Comparison of ENCODE assay signal across 8 mouse cellular contexts in genomic region chr10:59899341-59900173, GRCm38 (mm10). TPM values are rescaled to one million over a fixed set of nuclear protein-coding genes. Genes with fewer than 3 reads are reported as not detected.
DNase-seq lines count a peak whose midpoint lies in the region; ATAC-seq lines count a peak whose summit lies in the region.

No protein-coding gene starts in this region.

- no peaks in the 10 kb centered on the region for H3K27me3 ChIP-seq in embryonic facial prominence, embryonic 10.5 days (replicated peaks; ENCODE audit: low read depth, poor library complexity, severe bottlenecking)
- no peaks in the 10 kb centered on the region; the same call in 1 of the 2 replicates for H3K27me3 ChIP-seq in limb, embryonic 11.5 days (ENCODE audit: control insufficient read depth, insufficient read depth, low read length)
- no peaks in the 10 kb centered on the region for H3K27me3 ChIP-seq in midbrain, embryonic 13.5 days

- H3K9ac ChIP-seq in limb, embryonic 11.5 days (ENCODE audit: low read length): peak overlapping the region; percentile 59
- peak overlapping the region; percentile 51 for H3K9ac ChIP-seq in midbrain, embryonic 13.5 days (replicated peaks)

- peak; percentile 92 for DNase-seq in ovary, adult 18-20 months (ENCODE audit: low spot score)
- DNase-seq in ovary, postnatal 10 days (ENCODE audit: low spot score): no peak
- peak; percentile 93 for DNase-seq in embryonic facial prominence, embryonic 10.5 days (ENCODE audit: low spot score)
- peak; percentile 99 for DNase-seq in heart, adult 11 months
- DNase-seq in kidney, adult 18-20 months: peak; percentile 87
- DNase-seq in limb, embryonic 11.5 days (ENCODE audit: low spot score): peak; percentile 88
- DNase-seq in spleen, postnatal 10 days (ENCODE audit: low spot score in 2 of 2): peak; percentile 84 to 91

- ATAC-seq in limb, embryonic 11.5 days (ENCODE audit: insufficient number of reproducible peaks, low FRiP score, low TSS enrichment, low read depth): peak; percentile 84
- peak; percentile 94 for ATAC-seq in midbrain, embryonic 13.5 days

- H3K36me3 ChIP-seq in embryonic facial prominence, embryonic 10.5 days (replicated peaks): peaks cover 40% of the 10 kb centered on the region
- H3K36me3 ChIP-seq in limb, embryonic 11.5 days (ENCODE audit: control insufficient read depth, insufficient read depth, low read length): peaks cover 18% of the 10 kb centered on the region
- peaks cover 17% of the 10 kb centered on the region for H3K36me3 ChIP-seq in midbrain, embryonic 13.5 days

- H3K4me1 ChIP-seq in embryonic facial prominence, embryonic 10.5 days: peaks cover 85% of the 10 kb centered on the region
- H3K4me1 ChIP-seq in limb, embryonic 11.5 days (ENCODE audit: control insufficient read depth, insufficient read depth, low read length): peaks cover 61% of the 10 kb centered on the region
- peaks cover 87% of the 10 kb centered on the region for H3K4me1 ChIP-seq in midbrain, embryonic 13.5 days (replicated peaks)

- peak overlapping the region; percentile 94 for H3K27ac ChIP-seq in embryonic facial prominence, embryonic 10.5 days (replicated peaks)
- peak overlapping the region; percentile 87 for H3K27ac ChIP-seq in limb, embryonic 11.5 days (replicated peaks; ENCODE audit: low read depth, low read length)
- H3K27ac ChIP-seq in midbrain, embryonic 13.5 days: peak overlapping the region; percentile 98

- H3K9me3 ChIP-seq in embryonic facial prominence, embryonic 10.5 days: no peaks in the 10 kb centered on the region
- H3K9me3 ChIP-seq in limb, embryonic 11.5 days (ENCODE audit: control insufficient read depth, low read length): no peaks in the 10 kb centered on the region
- H3K9me3 ChIP-seq in midbrain, embryonic 13.5 days: no peaks in the 10 kb centered on the region

- peak overlapping the region; percentile 45 for H3K4me3 ChIP-seq in embryonic facial prominence, embryonic 10.5 days
- H3K4me3 ChIP-seq in limb, embryonic 11.5 days (ENCODE audit: low read depth, low read length): no peak overlapping the region; the same call in 1 of the 2 replicates
- H3K4me3 ChIP-seq in midbrain, embryonic 13.5 days (replicated peaks): no peak overlapping the region

- H3K4me2 ChIP-seq in limb, embryonic 11.5 days (ENCODE audit: low read depth, severe bottlenecking): peak overlapping the region; percentile 34
- peak overlapping the region; percentile 35 for H3K4me2 ChIP-seq in midbrain, embryonic 13.5 days (replicated peaks)

- WGBS in embryonic facial prominence, embryonic 10.5 days: 8% methylated on average over 21 of the region's 21 CpGs
- 7% methylated on average over 21 of the region's 21 CpGs for WGBS in limb, embryonic 11.5 days
- 5% methylated on average over 21 of the region's 21 CpGs for WGBS in midbrain, embryonic 13.5 days

RNA-seq across cellular contexts. Expression of gene Dnajb12, which starts 20.2 kb away (rescaled TPM):
- 27.0 TPM in 2 replicates for polyA plus RNA-seq in embryonic facial prominence, embryonic 10.5 days (2016; fragmentation: Nextera tagmentation; extraction: Ambion mirVana)
- polyA plus RNA-seq in limb, embryonic 11.5 days (2014; fragmentation: Nextera tagmentation; extraction: Ambion mirVana): 22.5 and 23.8 TPM in 2 replicates
- polyA plus RNA-seq in midbrain, embryonic 13.5 days (2015; fragmentation: Nextera tagmentation; extraction: Ambion mirVana): 18.3 and 18.6 TPM in 2 replicates

RNA-seq across cellular contexts. Expression of gene Ddit4, which starts 52.1 kb away (rescaled TPM):
- 35.9 and 42.0 TPM in 2 replicates for polyA plus RNA-seq in embryonic facial prominence, embryonic 10.5 days (2016; fragmentation: Nextera tagmentation; extraction: Ambion mirVana)
- 6.8 and 10.2 TPM in 2 replicates for polyA plus RNA-seq in limb, embryonic 11.5 days (2014; fragmentation: Nextera tagmentation; extraction: Ambion mirVana)
- 48.5 and 58.7 TPM in 2 replicates for polyA plus RNA-seq in midbrain, embryonic 13.5 days (2015; fragmentation: Nextera tagmentation; extraction: Ambion mirVana)
